Mouse (Mus musculus): Measurements from ENCODE around the gene Tmc5. TPM values are rescaled to one million over a fixed set of nuclear protein-coding genes. Genes with fewer than 3 reads are reported as not detected.

Gene Tmc5
- polyA plus RNA-seq, 1 experiment from 2014 or later: 48.1 TPM

DNA sequence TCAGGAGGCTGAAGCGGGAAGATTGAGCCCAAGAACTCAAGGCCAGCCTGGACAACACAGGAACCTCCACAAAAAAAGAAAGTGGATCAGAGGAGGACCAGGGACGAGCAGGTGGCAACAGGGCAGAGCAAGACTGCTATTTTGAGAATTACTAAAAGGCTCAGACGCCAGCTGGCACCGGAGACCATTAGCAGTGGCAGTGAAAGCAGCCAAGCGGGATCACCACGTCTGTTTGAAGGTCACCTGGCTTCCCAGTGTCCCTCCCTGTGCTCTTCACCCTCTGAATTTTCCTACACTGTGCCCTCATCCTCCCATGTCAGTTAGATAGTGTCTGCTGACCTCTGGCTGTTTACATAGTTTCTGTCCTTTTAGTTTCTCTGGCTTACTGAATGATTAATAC is 11.2 kb upstream of the Tmc5 start:
- Histone ChIP-seq H3K4me3 (ENCODE audit: low read depth, low read length) (no peak overlapping the region), H3K9me3 (ENCODE audit: control insufficient read depth) (no peaks in the 10 kb centered on the region), H3K9ac (ENCODE audit: low read depth, low read length) (no peak overlapping the region), H3K27me3 (replicated peaks; ENCODE audit: control insufficient read depth, insufficient read depth, low read length) (no peaks in the 10 kb centered on the region), H3K4me1 (replicated peaks; ENCODE audit: control insufficient read depth, insufficient read depth, low read length) (no peaks in the 10 kb centered on the region), H3K36me3 (ENCODE audit: control insufficient read depth, insufficient read depth) (no peaks in the 10 kb centered on the region), H3K4me2 (replicated peaks; ENCODE audit: low read depth) (no peak overlapping the region), H3K27ac (ENCODE audit: low read depth, low read length) (no peak overlapping the region)
- no peak for ATAC-seq
- 65% methylated on average over 6 of the region's 6 CpGs for WGBS
- no peak for TF ChIP-seq CTCF (IDR thresholded peaks at IDR 0.05; ENCODE audit: low read depth)

DNA sequence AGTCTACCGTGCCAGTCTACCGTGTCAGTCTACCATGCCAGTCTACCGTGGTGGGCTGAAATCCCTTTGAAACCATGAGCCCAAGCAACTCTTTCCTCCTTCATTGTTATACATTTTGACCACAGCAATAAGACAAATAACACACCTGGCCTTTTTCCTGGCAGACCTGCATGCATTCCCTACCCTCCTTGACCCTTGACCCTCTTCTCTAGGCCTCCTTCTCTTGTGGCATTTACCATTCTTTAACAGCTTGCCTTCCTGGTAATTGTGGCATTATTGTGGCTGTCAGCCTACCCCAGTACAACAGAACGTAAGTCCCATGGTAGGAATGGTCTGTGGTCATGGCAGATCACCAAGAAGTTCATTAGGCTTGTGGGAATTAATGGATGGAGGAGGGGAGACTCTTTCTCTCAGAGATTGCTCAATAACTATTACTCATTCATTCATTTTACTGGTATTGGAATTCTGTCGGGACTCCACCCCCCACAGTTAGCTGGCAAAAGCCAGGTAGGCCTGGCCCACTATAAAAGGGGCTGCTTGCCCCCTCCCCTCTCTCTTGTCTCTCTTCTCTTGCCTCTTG is 6.3 kb upstream of the Tmc5 start:
- H3K4me3 ChIP-seq (ENCODE audit: low read depth, low read length): no peak overlapping the region
- no peaks in the 10 kb centered on the region for H3K27me3 ChIP-seq (replicated peaks; ENCODE audit: control insufficient read depth, insufficient read depth, low read length)
- H3K36me3 ChIP-seq (ENCODE audit: control insufficient read depth, insufficient read depth): no peaks in the 10 kb centered on the region
- 0 out of 2 replicates have a peak, but pooled peaks cover 3% of the 10 kb centered on the region for H3K4me1 ChIP-seq (replicated peaks; ENCODE audit: control insufficient read depth, insufficient read depth, low read length)
- H3K9me3 ChIP-seq (ENCODE audit: control insufficient read depth): no peaks in the 10 kb centered on the region
- H3K27ac ChIP-seq (ENCODE audit: low read depth, low read length): no peak overlapping the region
- no peak overlapping the region for H3K4me2 ChIP-seq (replicated peaks; ENCODE audit: low read depth)
- TF ChIP-seq CTCF (IDR thresholded peaks at IDR 0.05; ENCODE audit: low read depth): no peak
- 88% methylated on average over 5 of the region's 5 CpGs for WGBS
- no peak overlapping the region for H3K9ac ChIP-seq (ENCODE audit: low read depth, low read length)
- no peak for ATAC-seq

DNA sequence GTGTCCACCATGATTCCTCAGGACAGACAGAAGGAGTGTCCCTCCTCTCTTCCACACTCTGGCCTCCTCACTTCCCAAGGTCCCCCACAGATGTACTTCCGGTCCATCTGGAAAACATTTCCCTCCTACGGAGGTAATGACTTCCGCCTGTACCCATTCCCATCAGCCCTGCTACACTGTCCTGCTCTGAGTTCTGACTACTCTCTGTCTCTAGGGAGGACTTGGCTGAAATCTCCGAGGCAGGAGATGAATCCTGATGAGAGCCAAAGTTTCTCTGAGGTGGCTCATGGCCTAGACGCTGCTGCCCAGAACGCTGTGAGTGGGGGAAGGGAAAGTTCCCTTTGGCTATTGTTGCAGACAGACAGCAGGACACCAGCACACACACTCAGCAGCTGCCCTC is 5.0 kb upstream of the Tmc5 start:
- no peaks in the 10 kb centered on the region for H3K36me3 ChIP-seq (ENCODE audit: control insufficient read depth, insufficient read depth)
- WGBS: 61% methylated on average over 6 of the region's 6 CpGs
- 0 out of 2 replicates have a peak, but pooled peaks cover 4% of the 10 kb centered on the region for H3K4me1 ChIP-seq (replicated peaks; ENCODE audit: control insufficient read depth, insufficient read depth, low read length)
- H3K27ac ChIP-seq (ENCODE audit: low read depth, low read length): no peak overlapping the region
- H3K27me3 ChIP-seq (replicated peaks; ENCODE audit: control insufficient read depth, insufficient read depth, low read length): no peaks in the 10 kb centered on the region
- no peak overlapping the region for H3K9ac ChIP-seq (ENCODE audit: low read depth, low read length)
- no peak for TF ChIP-seq CTCF (IDR thresholded peaks at IDR 0.05; ENCODE audit: low read depth)
- ATAC-seq: no peak
- no peaks in the 10 kb centered on the region for H3K9me3 ChIP-seq (ENCODE audit: control insufficient read depth)
- H3K4me2 ChIP-seq (replicated peaks; ENCODE audit: low read depth): no peak overlapping the region
- no peak overlapping the region for H3K4me3 ChIP-seq (ENCODE audit: low read depth, low read length)

DNA sequence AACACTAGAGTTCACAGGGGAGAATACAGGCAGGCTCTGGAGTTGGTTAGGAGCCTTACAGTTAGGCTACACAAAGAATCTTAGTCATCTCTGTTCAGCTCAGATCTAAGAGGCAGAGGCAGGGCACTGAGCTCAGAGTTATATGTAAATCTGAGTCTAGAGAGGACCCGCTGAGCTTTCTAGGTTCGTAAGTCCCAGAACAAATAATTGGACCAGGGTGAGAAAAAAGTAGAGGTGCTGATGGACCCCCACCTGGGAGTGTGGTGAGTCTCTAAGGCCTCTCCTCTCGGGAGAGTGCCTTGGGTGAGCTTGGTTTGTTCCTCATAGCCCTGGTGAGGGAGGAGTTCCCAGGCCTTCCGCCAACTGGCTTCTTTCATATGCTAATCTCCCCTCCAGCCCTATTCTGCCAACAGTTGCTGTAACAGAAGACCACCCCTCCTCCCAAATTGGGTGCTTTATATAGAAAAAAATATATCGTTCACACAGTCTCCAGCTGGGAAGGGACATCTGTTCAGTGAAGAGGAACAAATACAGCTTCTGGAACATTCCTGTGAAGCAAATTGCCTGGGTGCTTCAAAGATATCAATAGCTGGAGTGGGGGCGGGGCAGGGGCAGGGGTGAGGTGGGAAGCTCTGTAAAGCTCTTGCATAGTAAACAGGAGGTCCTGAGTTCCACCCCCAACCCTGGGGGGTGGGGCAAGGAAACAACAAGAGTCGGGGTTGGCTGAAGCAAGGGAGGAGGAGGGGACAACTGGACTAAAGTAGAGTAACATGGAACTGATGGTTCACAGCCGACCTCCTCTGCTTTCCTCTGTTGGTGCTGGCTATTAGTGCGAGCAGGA is 3.3 kb upstream of the Tmc5 start:
- ATAC-seq: no peak
- no peak overlapping the region for H3K9ac ChIP-seq (ENCODE audit: low read depth, low read length)
- no peak overlapping the region for H3K4me2 ChIP-seq (replicated peaks; ENCODE audit: low read depth)
- H3K4me1 ChIP-seq (replicated peaks; ENCODE audit: control insufficient read depth, insufficient read depth, low read length): 0 out of 2 replicates have a peak, but pooled peaks cover 12% of the 10 kb centered on the region
- no peak overlapping the region for H3K4me3 ChIP-seq (ENCODE audit: low read depth, low read length)
- no peaks in the 10 kb centered on the region for H3K9me3 ChIP-seq (ENCODE audit: control insufficient read depth)
- 41% methylated on average over 9 of the region's 9 CpGs for WGBS
- H3K27ac ChIP-seq (ENCODE audit: low read depth, low read length): no peak overlapping the region
- H3K36me3 ChIP-seq (ENCODE audit: control insufficient read depth, insufficient read depth): no peaks in the 10 kb centered on the region
- no peaks in the 10 kb centered on the region for H3K27me3 ChIP-seq (replicated peaks; ENCODE audit: control insufficient read depth, insufficient read depth, low read length)
- TF ChIP-seq CTCF (IDR thresholded peaks at IDR 0.05; ENCODE audit: low read depth): no peak

DNA sequence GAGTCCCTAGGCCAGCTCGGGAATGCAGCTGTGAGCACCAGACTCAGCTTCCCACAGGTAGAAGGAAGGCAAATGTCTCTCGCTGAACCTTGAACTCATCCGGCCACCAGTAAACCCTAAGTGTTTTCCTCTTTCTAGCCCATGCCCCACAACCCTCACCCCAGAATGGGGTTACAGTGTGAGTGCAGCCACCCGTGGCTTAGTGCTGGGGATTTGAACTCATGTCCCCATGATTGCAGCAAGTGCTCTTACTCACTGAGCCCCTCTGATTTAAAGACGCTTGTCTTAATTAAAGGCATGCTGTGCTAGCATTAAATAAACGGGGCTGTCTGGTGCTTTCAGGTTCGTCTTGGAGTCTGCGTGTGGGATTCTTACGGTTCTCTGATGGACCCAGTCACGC is 2.5 kb upstream of the Tmc5 start:
- Histone ChIP-seq H3K4me3 (ENCODE audit: low read depth, low read length) (no peak overlapping the region), H3K27me3 (replicated peaks; ENCODE audit: control insufficient read depth, insufficient read depth, low read length) (no peaks in the 10 kb centered on the region), H3K36me3 (ENCODE audit: control insufficient read depth, insufficient read depth) (no peaks in the 10 kb centered on the region), H3K4me2 (replicated peaks; ENCODE audit: low read depth) (peak overlapping the region; percentile 57), H3K9ac (ENCODE audit: low read depth, low read length) (no peak overlapping the region), H3K4me1 (replicated peaks; ENCODE audit: control insufficient read depth, insufficient read depth, low read length) (0 out of 2 replicates have a peak, but pooled peaks cover 13% of the 10 kb centered on the region), H3K9me3 (ENCODE audit: control insufficient read depth) (no peaks in the 10 kb centered on the region), H3K27ac (ENCODE audit: low read depth, low read length) (no peak overlapping the region)
- no peak for ATAC-seq
- 46% methylated on average over 10 of the region's 10 CpGs for WGBS
- TF ChIP-seq CTCF (IDR thresholded peaks at IDR 0.05; ENCODE audit: low read depth): no peak

DNA sequence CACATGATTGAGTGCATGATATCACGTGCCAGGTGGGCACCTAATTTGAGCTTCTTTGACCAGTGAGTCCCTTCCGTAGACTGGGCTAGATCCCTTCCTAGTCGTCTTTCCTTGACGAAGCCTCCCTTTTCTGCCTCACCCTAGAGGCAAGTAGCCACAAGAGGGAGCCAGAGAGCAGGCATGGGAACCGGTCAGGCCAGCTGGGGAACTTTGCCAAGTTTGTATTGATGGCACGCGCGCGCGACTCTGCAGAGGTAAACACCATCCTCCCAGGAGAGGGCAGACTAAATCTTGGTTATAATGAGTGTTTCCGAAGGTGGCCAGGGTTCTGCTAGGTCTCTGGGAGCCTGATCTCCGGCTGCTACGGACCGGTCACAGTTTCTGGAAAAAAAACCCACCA is 1.9 kb upstream of the Tmc5 start:
- no peaks in the 10 kb centered on the region for H3K27me3 ChIP-seq (replicated peaks; ENCODE audit: control insufficient read depth, insufficient read depth, low read length)
- H3K9ac ChIP-seq (ENCODE audit: low read depth, low read length): no peak overlapping the region
- 1% methylated on average over 14 of the region's 14 CpGs for WGBS
- no peaks in the 10 kb centered on the region for H3K9me3 ChIP-seq (ENCODE audit: control insufficient read depth)
- H3K4me2 ChIP-seq (replicated peaks; ENCODE audit: low read depth): peak overlapping the region; percentile 57
- no peak overlapping the region for H3K27ac ChIP-seq (ENCODE audit: low read depth, low read length)
- 0 out of 2 replicates have a peak, but pooled peaks cover 13% of the 10 kb centered on the region for H3K4me1 ChIP-seq (replicated peaks; ENCODE audit: control insufficient read depth, insufficient read depth, low read length)
- no peaks in the 10 kb centered on the region for H3K36me3 ChIP-seq (ENCODE audit: control insufficient read depth, insufficient read depth)
- TF ChIP-seq CTCF (IDR thresholded peaks at IDR 0.05; ENCODE audit: low read depth): peak; percentile 100
- ATAC-seq: peak; percentile 40
- no peak overlapping the region for H3K4me3 ChIP-seq (ENCODE audit: low read depth, low read length)
